Mouse (Mus musculus): Measurements from ENCODE around the gene Wt1. TPM values are rescaled to one million over a fixed set of nuclear protein-coding genes. Genes with fewer than 3 reads are reported as not detected.

Gene Wt1
- polyA plus RNA-seq, 1 experiment from 2014 or later = 8.1 TPM

GRCm38 (mm10) chr2:105188182-105188581 lies 61.9 kb downstream of the Wt1 start:
- Histone ChIP-seq H3K36me3 (ENCODE audit: control insufficient read depth, insufficient read depth, low read length) (no peaks in the 10 kb centered on the region), H3K9ac (ENCODE audit: low read depth, low read length) (no peak overlapping the region), H3K4me3 (ENCODE audit: low read length) (no peak overlapping the region), H3K4me1 (ENCODE audit: control insufficient read depth, insufficient read depth, low read length) (no peaks in the 10 kb centered on the region), H3K27ac (ENCODE audit: low read length) (no peak overlapping the region), H3K4me2 (ENCODE audit: low read depth, low read length) (no peak overlapping the region), H3K27me3 (replicated peaks; ENCODE audit: control insufficient read depth, insufficient read depth, low read length) (no peaks in the 10 kb centered on the region), H3K9me3 (ENCODE audit: control insufficient read depth, low read length) (no peaks in the 10 kb centered on the region)
- 81% methylated on average over 10 of the region's 10 CpGs for WGBS
- no peak for ATAC-seq

GRCm38 (mm10) chr2:105189352-105189751 lies 63.0 kb downstream of the Wt1 start:
- Histone ChIP-seq H3K36me3 (ENCODE audit: control insufficient read depth, insufficient read depth, low read length) (no peaks in the 10 kb centered on the region), H3K27ac (ENCODE audit: low read length) (no peak overlapping the region), H3K9me3 (ENCODE audit: control insufficient read depth, low read length) (no peaks in the 10 kb centered on the region), H3K9ac (ENCODE audit: low read depth, low read length) (no peak overlapping the region), H3K4me2 (ENCODE audit: low read depth, low read length) (no peak overlapping the region), H3K4me3 (ENCODE audit: low read length) (no peak overlapping the region), H3K4me1 (ENCODE audit: control insufficient read depth, insufficient read depth, low read length) (no peaks in the 10 kb centered on the region), H3K27me3 (replicated peaks; ENCODE audit: control insufficient read depth, insufficient read depth, low read length) (no peaks in the 10 kb centered on the region)
- 40% methylated on average over 5 of the region's 5 CpGs for WGBS
- no peak for ATAC-seq

GRCm38 (mm10) chr2:105200152-105200551 lies 73.8 kb downstream of the Wt1 start:
- H3K4me3 ChIP-seq (ENCODE audit: low read length) = no peak overlapping the region
- 0 out of 2 replicates have a peak, but pooled peaks cover 3% of the 10 kb centered on the region for H3K4me1 ChIP-seq (ENCODE audit: control insufficient read depth, insufficient read depth, low read length)
- H3K4me2 ChIP-seq (ENCODE audit: low read depth, low read length) = no peak overlapping the region
- no peaks in the 10 kb centered on the region for H3K36me3 ChIP-seq (ENCODE audit: control insufficient read depth, insufficient read depth, low read length)
- no peak overlapping the region for H3K27ac ChIP-seq (ENCODE audit: low read length)
- H3K9ac ChIP-seq (ENCODE audit: low read depth, low read length) = no peak overlapping the region
- no peaks in the 10 kb centered on the region for H3K27me3 ChIP-seq (replicated peaks; ENCODE audit: control insufficient read depth, insufficient read depth, low read length)
- ATAC-seq = no peak
- H3K9me3 ChIP-seq (ENCODE audit: control insufficient read depth, low read length) = no peaks in the 10 kb centered on the region
- WGBS = 14% methylated on average over 8 of the region's 8 CpGs

GRCm38 (mm10) chr2:105206563-105207174 lies 80.3 kb downstream of the Wt1 start:
- peaks cover 7% of the 10 kb centered on the region; the same call in 1 of the 2 replicates for H3K4me1 ChIP-seq (ENCODE audit: control insufficient read depth, insufficient read depth, low read length)
- H3K27ac ChIP-seq (ENCODE audit: low read length) = no peak overlapping the region
- no peaks in the 10 kb centered on the region for H3K36me3 ChIP-seq (ENCODE audit: control insufficient read depth, insufficient read depth, low read length)
- H3K9me3 ChIP-seq (ENCODE audit: control insufficient read depth, low read length) = no peaks in the 10 kb centered on the region
- no peaks in the 10 kb centered on the region for H3K27me3 ChIP-seq (replicated peaks; ENCODE audit: control insufficient read depth, insufficient read depth, low read length)
- H3K4me3 ChIP-seq (ENCODE audit: low read length) = no peak overlapping the region
- H3K9ac ChIP-seq (ENCODE audit: low read depth, low read length) = no peak overlapping the region
- ATAC-seq = peak; percentile 55; the same call in 1 of the 2 replicates
- no peak overlapping the region for H3K4me2 ChIP-seq (ENCODE audit: low read depth, low read length)
- WGBS = 36% methylated on average over 9 of the region's 9 CpGs

- no peaks in the 10 kb centered on the region for H3K27me3 ChIP-seq (replicated peaks; ENCODE audit: control insufficient read depth, insufficient read depth, low read length)
- no peak overlapping the region for H3K9ac ChIP-seq (ENCODE audit: low read depth, low read length)
- no peak overlapping the region for H3K4me2 ChIP-seq (ENCODE audit: low read depth, low read length)
- ATAC-seq = no peak
- H3K4me1 ChIP-seq (ENCODE audit: control insufficient read depth, insufficient read depth, low read length) = no peaks in the 10 kb centered on the region
- H3K36me3 ChIP-seq (ENCODE audit: control insufficient read depth, insufficient read depth, low read length) = no peaks in the 10 kb centered on the region
- H3K27ac ChIP-seq (ENCODE audit: low read length) = no peak overlapping the region
- no peaks in the 10 kb centered on the region for H3K9me3 ChIP-seq (ENCODE audit: control insufficient read depth, low read length)
- WGBS = 54% methylated on average over 7 of the region's 7 CpGs
- H3K4me3 ChIP-seq (ENCODE audit: low read length) = no peak overlapping the region
These were observed 86.5 kb downstream of the Wt1 start for GRCm38 (mm10) chr2:105212839-105213238.

- WGBS = 31% methylated on average over 8 of the region's 8 CpGs
- Histone ChIP-seq H3K4me3 (ENCODE audit: low read length) (no peak overlapping the region), H3K9ac (ENCODE audit: low read depth, low read length) (no peak overlapping the region), H3K27ac (ENCODE audit: low read length) (no peak overlapping the region), H3K4me1 (ENCODE audit: control insufficient read depth, insufficient read depth, low read length) (no peaks in the 10 kb centered on the region), H3K4me2 (ENCODE audit: low read depth, low read length) (no peak overlapping the region; the same call in 1 of the 2 replicates), H3K27me3 (replicated peaks; ENCODE audit: control insufficient read depth, insufficient read depth, low read length) (no peaks in the 10 kb centered on the region), H3K36me3 (ENCODE audit: control insufficient read depth, insufficient read depth, low read length) (no peaks in the 10 kb centered on the region), H3K9me3 (ENCODE audit: control insufficient read depth, low read length) (no peaks in the 10 kb centered on the region)
- ATAC-seq = peak; percentile 73
These were observed 89.6 kb downstream of the Wt1 start for GRCm38 (mm10) chr2:105215914-105216313.

GRCm38 (mm10) chr2:105219229-105219628 lies 92.9 kb downstream of the Wt1 start:
- H3K9me3 ChIP-seq (ENCODE audit: control insufficient read depth, low read length) = no peaks in the 10 kb centered on the region
- no peak for ATAC-seq
- H3K4me1 ChIP-seq (ENCODE audit: control insufficient read depth, insufficient read depth, low read length) = no peaks in the 10 kb centered on the region
- WGBS = 84% methylated on average over 5 of the region's 5 CpGs
- no peak overlapping the region for H3K4me3 ChIP-seq (ENCODE audit: low read length)
- no peaks in the 10 kb centered on the region for H3K27me3 ChIP-seq (replicated peaks; ENCODE audit: control insufficient read depth, insufficient read depth, low read length)
- no peak overlapping the region for H3K27ac ChIP-seq (ENCODE audit: low read length)
- H3K9ac ChIP-seq (ENCODE audit: low read depth, low read length) = no peak overlapping the region
- no peak overlapping the region for H3K4me2 ChIP-seq (ENCODE audit: low read depth, low read length)
- H3K36me3 ChIP-seq (ENCODE audit: control insufficient read depth, insufficient read depth, low read length) = no peaks in the 10 kb centered on the region

GRCm38 (mm10) chr2:105219664-105220063 lies 93.3 kb downstream of the Wt1 start:
- no peak for ATAC-seq
- WGBS = 55% methylated on average over 8 of the region's 8 CpGs
- Histone ChIP-seq H3K4me3 (ENCODE audit: low read length) (no peak overlapping the region), H3K27me3 (replicated peaks; ENCODE audit: control insufficient read depth, insufficient read depth, low read length) (no peaks in the 10 kb centered on the region), H3K9me3 (ENCODE audit: control insufficient read depth, low read length) (no peaks in the 10 kb centered on the region), H3K4me1 (ENCODE audit: control insufficient read depth, insufficient read depth, low read length) (peaks cover 4% of the 10 kb centered on the region; the same call in 1 of the 2 replicates), H3K9ac (ENCODE audit: low read depth, low read length) (no peak overlapping the region), H3K4me2 (ENCODE audit: low read depth, low read length) (no peak overlapping the region), H3K27ac (ENCODE audit: low read length) (no peak overlapping the region), H3K36me3 (ENCODE audit: control insufficient read depth, insufficient read depth, low read length) (no peaks in the 10 kb centered on the region)

- 64% methylated on average over 9 of the region's 9 CpGs for WGBS
- Histone ChIP-seq H3K4me2 (ENCODE audit: low read depth, low read length) (no peak overlapping the region), H3K27me3 (replicated peaks; ENCODE audit: control insufficient read depth, insufficient read depth, low read length) (0 out of 2 replicates have a peak, but pooled peaks cover 3% of the 10 kb centered on the region), H3K4me1 (ENCODE audit: control insufficient read depth, insufficient read depth, low read length) (peaks cover 7% of the 10 kb centered on the region; the same call in 1 of the 2 replicates), H3K9ac (ENCODE audit: low read depth, low read length) (no peak overlapping the region), H3K36me3 (ENCODE audit: control insufficient read depth, insufficient read depth, low read length) (no peaks in the 10 kb centered on the region), H3K9me3 (ENCODE audit: control insufficient read depth, low read length) (no peaks in the 10 kb centered on the region), H3K27ac (ENCODE audit: low read length) (no peak overlapping the region), H3K4me3 (ENCODE audit: low read length) (no peak overlapping the region)
- no peak for ATAC-seq
These were observed 94.5 kb downstream of the Wt1 start for GRCm38 (mm10) chr2:105220738-105221303.

All from intestine, embryonic 16.5 days (tissue).